Mouse (Mus musculus) embryonic fibroblast, embryonic 13.5 days (primary cell): ENCODE data around the gene Gm20708.
A peak's percentile ranks its signal among the peaks of the same experiment; 100 is the strongest.

Experiments used
- CTCF ChIP-seq: IDR thresholded peaks from 2 replicates; pipeline ENCODE4 v1.5.1; 2011; ENCODE audit warnings: mild to moderate bottlenecking, control low read depth, low read length, moderate library complexity, borderline replicate concordance; ENCODE audit not compliant: insufficient read depth
- POLR2A ChIP-seq: IDR thresholded peaks from 2 replicates; pipeline ENCODE4 v1.6.1; 2011; ENCODE audit warnings: low read depth, mild to moderate bottlenecking, control low read depth, low read length, moderate library complexity

DNA sequence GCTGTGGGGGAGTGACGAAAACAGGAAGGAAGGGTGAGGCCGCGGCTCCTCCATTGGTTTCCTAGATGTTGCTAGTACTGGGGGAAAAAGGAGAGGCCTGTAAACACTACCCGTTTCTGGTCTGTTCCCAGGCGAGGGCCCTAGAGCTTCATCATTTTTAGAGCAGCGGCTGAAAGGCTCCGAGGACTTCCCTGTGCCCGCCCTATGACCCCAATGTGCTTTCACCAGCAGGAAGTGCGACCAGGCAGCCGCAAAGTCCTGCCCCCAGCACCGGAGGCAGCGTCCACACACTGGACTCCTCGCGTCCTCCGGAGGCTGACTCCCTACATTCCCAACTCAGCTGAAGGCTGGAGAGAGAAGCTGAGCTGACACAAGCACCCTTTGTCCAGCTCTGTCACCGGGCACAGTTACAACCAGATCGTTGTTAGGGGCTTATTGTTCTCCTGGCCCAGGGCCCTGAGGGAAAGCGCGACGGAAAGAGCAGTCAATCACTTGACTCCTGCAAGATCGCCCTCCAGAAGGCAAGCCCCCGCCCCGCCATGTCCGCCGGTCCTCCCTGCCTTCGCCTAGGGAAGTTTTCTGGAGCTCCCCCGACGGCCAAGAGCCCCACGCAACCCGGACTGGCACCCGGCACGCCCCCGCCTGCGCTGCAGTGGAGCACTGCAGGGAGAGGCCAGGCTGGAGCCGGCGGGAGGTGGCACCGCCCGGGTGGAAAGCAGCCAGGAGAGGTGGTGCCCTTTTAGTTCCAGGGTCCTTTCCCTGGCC is 29.9 kb upstream of the Gm20708 start:
- TF ChIP-seq CTCF (no peak), POLR2A (peak; percentile 79)
